Mouse (Mus musculus): ENCODE results near the gene Cth. TPM values are rescaled to one million over a fixed set of nuclear protein-coding genes. Genes with fewer than 3 reads are reported as not detected.

Gene Cth
- total RNA-seq, 2 experiments from 2014 or later, result 7.5 to 8.4 TPM

- no peak for DNase-seq (ENCODE audit: extremely low spot score in 1 of 2, low spot score in 1 of 2)
Observed at GRCm38 (mm10) chr3:157916336-157916735, 8.5 kb downstream of the Cth start.

GRCm38 (mm10) chr3:157912155-157912554 lies 12.7 kb downstream of the Cth start:
- no peak for DNase-seq (ENCODE audit: extremely low spot score in 1 of 2, low spot score in 1 of 2)

GRCm38 (mm10) chr3:157910262-157910661 lies 14.6 kb downstream of the Cth start:
- DNase-seq (ENCODE audit: extremely low spot score in 1 of 2, low spot score in 1 of 2), result no peak

DNA sequence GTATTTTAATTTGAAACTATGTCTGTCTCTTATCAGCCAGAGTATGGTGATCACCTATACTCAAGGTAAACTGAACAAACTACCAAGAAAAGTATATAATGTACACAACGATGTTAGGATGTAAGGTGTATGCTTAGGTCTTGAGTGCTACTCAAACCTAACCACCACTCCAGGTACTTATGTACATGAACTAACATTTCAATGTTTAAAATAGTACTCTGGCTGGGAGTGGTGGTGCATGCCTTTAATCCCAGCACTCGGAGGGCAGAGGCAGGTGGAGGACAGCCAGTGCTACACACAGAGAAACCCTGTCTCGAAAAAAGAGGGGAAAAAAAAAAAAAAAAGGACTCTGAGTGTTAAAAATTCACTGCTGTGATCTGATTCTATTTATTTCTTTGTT lies 16.7 kb downstream of the Cth start:
- DNase-seq (ENCODE audit: extremely low spot score in 1 of 2, low spot score in 1 of 2), result no peak

DNA sequence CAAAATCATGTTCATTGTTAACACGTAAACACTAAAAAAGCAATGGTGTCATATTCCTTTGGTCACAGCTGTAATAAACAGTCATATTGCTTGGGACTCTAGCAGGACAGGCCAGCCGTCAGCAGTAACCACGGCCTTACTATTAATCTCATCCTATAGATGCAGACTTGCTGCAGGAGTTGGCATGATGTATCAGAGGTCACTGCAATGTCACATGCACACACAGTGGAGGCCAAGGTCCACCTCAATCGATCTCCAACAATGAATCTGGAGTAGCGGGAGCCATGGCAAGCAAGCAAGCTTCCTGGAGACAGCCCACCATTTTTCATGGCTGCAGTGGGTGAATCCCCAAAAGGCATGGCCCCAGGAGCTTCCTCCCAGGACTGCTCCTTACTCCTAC lies 23.2 kb downstream of the Cth start:
- DNase-seq (ENCODE audit: extremely low spot score in 1 of 2, low spot score in 1 of 2), result no peak

DNA sequence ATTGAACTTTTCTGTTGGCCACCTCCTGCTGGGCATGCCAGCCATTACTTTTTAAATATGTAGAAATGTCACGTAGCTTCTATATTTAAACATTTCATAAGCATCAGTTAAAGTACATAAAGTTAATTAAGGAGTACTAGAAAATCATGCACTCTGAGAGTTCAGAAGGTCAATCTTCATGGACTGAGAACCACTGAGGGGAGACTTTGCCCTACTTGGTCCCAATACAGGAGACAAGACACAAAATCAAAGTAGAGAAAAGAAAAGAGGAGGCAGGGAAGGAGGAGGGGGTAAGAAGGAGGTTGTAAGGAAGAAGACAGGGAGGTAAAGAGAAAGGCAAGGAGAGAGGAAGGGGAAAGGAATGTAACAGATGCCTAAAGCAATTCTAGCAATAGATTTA lies 24.9 kb downstream of the Cth start:
- no peak for DNase-seq (ENCODE audit: extremely low spot score in 1 of 2, low spot score in 1 of 2)

DNA sequence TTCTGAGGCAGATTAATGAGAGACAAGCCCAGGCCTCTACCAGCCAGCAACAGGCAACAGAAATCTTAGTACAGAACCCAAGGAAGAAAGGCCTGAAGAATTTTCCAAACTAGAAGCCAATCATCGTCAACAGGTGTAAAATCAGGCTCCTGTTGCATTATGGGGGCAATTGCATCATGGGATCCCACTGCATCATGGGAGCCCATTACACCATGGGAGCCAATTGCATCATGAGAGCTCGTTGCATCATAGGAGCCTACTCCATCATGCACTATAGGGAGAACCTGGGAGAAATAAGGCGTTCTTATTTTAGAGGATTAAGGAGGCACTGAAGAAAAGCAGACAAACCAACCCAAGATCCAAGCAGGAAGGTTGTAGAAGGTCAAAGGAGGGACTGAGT lies 27.2 kb downstream of the Cth start:
- no peak for DNase-seq (ENCODE audit: extremely low spot score in 1 of 2, low spot score in 1 of 2)

- no peak for DNase-seq (ENCODE audit: extremely low spot score in 1 of 2, low spot score in 1 of 2)
Observed at GRCm38 (mm10) chr3:157891819-157892218, 33.1 kb downstream of the Cth start.

DNA sequence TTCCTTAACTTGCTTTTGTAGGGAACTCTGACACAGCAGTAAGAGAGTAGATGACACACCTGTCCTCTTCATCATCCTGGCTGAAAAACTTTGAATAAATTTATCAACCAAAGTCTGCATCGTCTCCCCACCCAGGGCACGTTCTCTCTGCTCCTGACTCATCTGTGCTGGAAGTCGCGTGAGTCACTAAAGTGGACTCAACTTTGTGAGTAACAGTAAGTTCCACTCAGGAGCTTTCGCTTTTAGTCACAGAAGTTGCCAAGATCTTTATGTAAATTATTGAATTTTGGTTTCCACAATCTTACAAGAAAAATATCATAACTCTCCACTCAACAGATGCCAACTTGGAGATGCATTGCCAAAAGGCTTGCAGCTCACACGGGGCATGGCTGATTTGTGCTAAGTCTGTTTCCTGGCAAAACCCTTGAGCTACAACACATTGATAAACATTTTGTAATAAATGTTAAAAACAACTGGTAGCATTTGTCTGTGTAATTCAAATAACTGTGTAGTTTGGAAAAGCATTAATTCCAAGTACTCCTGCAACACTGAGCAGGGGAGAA lies 40.7 kb downstream of the Cth start:
- no peak for DNase-seq (ENCODE audit: extremely low spot score in 1 of 2, low spot score in 1 of 2)

GRCm38 (mm10) chr3:157883085-157883484 lies 41.8 kb downstream of the Cth start:
- no peak for DNase-seq (ENCODE audit: extremely low spot score in 1 of 2, low spot score in 1 of 2)

GRCm38 (mm10) chr3:157881992-157882391 lies 42.9 kb downstream of the Cth start:
- DNase-seq (ENCODE audit: extremely low spot score in 1 of 2, low spot score in 1 of 2), result no peak

GRCm38 (mm10) chr3:157880983-157881382 lies 43.9 kb downstream of the Cth start:
- DNase-seq (ENCODE audit: extremely low spot score in 1 of 2, low spot score in 1 of 2), result no peak

DNA sequence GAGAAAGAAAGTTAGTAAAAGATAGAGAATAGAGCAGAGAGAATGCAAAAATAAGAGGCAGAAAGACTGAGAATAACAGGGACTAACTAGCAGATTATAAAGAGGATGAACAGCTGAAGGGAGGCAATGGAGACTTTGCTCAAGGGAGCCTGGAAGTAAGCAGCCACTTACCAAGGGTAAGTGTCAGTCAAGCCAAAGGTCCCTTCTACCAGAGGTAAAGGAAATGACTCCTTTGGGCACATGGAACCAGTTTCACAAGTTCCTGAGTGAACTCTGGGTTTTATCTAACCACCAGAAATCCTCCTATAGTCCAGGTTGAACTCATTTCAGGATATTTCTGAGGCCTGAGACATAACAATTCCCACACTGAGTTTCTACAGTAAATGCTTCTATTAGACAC lies 47.0 kb downstream of the Cth start:
- no peak for DNase-seq (ENCODE audit: extremely low spot score in 1 of 2, low spot score in 1 of 2)

DNA sequence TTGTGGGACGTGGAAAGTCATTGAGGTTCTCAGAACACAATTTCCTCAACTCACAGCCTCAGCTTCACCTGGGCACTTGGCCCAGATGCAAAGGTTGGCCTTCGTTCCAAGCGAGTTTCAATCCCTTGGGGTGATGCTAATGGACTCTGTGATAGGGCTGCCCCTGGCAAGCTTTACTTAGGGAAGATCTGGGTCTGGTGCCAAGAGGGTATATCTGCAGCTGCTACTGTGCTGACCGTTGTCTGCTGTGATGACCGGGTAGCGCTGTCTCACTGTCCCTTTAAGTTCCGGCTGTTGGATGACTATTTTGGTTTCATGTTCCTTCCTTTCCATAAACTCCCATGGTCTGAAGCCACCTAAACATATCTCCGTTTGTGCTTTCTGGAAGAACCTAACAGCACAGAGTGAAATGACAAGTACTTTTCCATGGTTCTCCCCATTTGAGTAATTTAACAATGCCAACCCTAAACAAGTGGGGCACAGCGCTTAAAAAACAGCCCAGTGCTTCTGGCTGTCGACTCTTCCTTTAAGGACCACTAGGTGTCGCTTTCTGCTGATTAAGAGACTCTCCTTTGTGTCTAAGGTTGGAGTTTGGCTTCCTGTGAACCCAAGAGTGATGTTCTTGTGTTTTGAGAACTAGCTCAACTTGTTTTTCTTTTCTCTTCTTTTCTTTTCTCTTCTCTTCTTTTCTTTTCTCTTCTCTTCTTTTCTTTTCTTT lies 48.3 kb downstream of the Cth start:
- DNase-seq (ENCODE audit: extremely low spot score in 1 of 2, low spot score in 1 of 2), result peak in 1 of 2 experiments; percentile 55

- DNase-seq (ENCODE audit: extremely low spot score in 1 of 2, low spot score in 1 of 2), result no peak
Observed at GRCm38 (mm10) chr3:157872897-157873296, 52.0 kb downstream of the Cth start.

DNA sequence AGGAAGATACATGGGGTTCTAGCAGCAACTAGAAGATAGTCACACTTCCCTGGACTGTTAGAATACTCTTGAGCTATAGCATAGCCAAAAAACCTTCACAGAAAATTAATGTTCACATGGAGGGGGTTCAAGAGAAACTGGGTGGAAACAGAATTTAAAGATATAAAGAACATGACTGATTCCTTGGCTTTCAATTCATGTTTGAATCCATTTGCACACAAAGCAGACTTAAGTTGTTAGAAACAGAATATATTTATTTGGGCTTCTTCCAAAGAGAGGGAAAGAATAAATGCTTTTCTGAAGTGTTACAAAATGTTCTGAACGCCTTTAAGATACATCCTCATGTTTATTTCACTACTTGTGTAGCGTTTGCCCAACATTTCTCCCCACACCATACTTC lies 57.0 kb downstream of the Cth start:
- no peak for DNase-seq (ENCODE audit: extremely low spot score in 1 of 2, low spot score in 1 of 2)

GRCm38 (mm10) chr3:157866251-157866650 lies 58.6 kb downstream of the Cth start:
- no peak for DNase-seq (ENCODE audit: extremely low spot score in 1 of 2, low spot score in 1 of 2)

- no peak for DNase-seq (ENCODE audit: extremely low spot score in 1 of 2, low spot score in 1 of 2)
Observed at GRCm38 (mm10) chr3:157865848-157866247, 59.0 kb downstream of the Cth start.

- no peak for DNase-seq (ENCODE audit: extremely low spot score in 1 of 2, low spot score in 1 of 2)
Observed at GRCm38 (mm10) chr3:157865431-157865830, 59.4 kb downstream of the Cth start.

DNA sequence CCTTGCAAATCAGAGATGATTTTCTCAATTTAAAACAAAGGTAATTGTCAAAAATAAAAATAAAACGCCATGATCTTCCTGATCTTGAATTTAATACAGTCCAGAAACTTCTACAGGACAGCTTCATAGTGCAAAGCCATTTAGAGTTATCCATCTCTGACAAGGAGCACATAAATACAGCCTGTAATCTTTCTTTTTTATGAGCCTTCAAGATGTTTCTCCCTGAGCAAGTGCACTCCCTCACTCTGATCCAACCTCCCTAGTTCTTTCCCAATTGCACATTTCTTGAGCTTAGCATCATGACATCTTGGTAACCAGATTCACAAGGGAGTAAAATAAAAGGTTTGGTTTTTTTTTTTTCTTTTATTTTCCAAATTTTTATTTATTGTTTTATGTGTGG lies 72.1 kb downstream of the Cth start:
- DNase-seq (ENCODE audit: extremely low spot score in 1 of 2, low spot score in 1 of 2), result no peak

DNA sequence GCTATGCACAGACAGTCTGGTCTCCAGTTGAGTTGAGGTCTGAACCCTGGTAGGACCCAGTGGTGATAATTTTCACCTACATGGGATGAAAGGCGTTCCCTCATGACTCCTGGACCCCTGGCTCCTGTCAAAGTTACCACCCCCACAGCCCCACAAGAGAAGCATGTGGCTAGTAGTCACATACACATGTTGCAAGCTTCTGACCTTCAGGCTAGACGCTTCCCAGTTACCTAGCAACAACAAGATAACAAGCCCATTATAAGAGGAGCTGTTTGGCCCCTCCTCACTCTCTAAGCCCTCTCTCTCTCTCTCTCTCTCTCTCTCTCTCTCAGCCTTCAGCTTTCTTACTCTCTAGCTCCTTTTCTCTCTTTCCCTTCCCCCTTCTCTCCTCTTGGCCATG lies 76.4 kb downstream of the Cth start:
- no peak for DNase-seq (ENCODE audit: extremely low spot score in 1 of 2, low spot score in 1 of 2)
